Mouse (Mus musculus) left cerebral cortex, postnatal 36 days (tissue): ENCODE measurements around the gene Ramp1. TPM values are rescaled to one million over a fixed set of nuclear protein-coding genes. Genes with fewer than 3 reads are reported as not detected.

ENCODE experiments used
- DNase-seq, 2 experiments: peaks; one replicate each; pipeline ENCODE4 v3.0.0; 2021 to 2022; ENCODE audit warnings: low spot score in 2 of 2, mixed read lengths in 1 of 2
- intact Hi-C: fragments of 180-260 bp; cut with DNase I; formaldehyde crosslinking; loops from one replicate; pipeline ENCODE4 v1.15.1; 2025
- total RNA-seq, 2 experiments: library from RNA; stranded (reverse); gene quantifications; 2 replicates each; pipeline ENCODE4 v1.2.3; 2021

The Ramp1 gene
- total RNA-seq, 2 experiments from 2014 or later = 52.8 to 56.4 TPM

GRCm38 (mm10) chr1:91192184-91192583 lies 12.6 kb downstream of the Ramp1 start:
- intact Hi-C loops = no loop called here
- no peak for DNase-seq

- no peak for DNase-seq
- intact Hi-C loops = no loop called here
Observed at GRCm38 (mm10) chr1:91193242-91193641, 13.6 kb downstream of the Ramp1 start.

GRCm38 (mm10) chr1:91193680-91194079 lies 14.1 kb downstream of the Ramp1 start:
- intact Hi-C loops = no loop called here
- no peak for DNase-seq

DNA sequence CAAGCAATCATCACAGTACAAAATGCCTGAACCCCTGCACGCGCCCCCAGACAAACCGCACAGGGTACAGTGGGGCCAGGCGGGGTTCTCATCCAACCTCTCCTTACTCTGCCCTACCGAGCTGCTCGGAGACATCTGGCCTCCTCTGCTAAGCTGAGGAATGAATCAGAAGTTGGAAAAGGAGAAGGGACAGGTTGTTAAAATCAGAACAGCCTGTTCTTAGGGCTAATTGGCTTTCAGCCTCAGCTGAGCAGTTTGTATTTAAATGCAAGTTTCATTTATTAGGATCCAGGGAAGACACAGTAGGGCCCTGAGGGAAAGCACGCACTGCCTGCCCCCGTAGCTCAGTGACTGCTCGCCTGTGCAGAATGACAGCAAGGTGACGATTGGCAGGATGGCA lies 20.2 kb downstream of the Ramp1 start:
- DNase-seq = peak in 1 of 2 experiments; percentile 21
- intact Hi-C loops = no loop called here

GRCm38 (mm10) chr1:91201122-91201521 lies 21.5 kb downstream of the Ramp1 start:
- intact Hi-C loops = no loop called here
- DNase-seq = no peak

DNA sequence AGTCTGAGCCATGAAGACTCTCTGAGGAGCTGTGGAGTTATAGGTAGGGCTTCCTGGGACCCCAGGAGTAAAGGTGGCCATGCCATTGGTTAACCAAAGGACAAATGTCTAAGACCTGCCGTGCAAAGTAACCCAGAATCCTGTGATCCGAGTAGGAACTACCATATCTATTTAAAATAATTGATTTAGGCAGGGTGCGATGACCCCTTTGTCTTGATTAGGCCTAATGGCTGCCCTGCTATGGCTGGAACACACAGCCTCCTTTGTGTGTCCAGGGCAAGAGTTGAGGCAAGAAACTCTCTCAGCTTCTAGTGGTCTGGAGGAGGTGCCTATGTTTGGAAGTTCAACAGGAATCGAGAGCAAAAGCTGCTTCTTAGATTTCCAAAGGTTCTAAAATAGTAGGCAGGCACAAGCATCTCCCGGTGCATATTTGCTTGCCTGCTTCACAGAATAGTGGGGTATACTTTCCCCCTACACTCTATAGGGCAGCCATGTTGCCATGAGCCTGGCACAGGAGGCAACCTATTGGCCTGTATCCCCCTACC lies 24.7 kb downstream of the Ramp1 start:
- intact Hi-C loops = no loop called here
- no peak for DNase-seq

DNA sequence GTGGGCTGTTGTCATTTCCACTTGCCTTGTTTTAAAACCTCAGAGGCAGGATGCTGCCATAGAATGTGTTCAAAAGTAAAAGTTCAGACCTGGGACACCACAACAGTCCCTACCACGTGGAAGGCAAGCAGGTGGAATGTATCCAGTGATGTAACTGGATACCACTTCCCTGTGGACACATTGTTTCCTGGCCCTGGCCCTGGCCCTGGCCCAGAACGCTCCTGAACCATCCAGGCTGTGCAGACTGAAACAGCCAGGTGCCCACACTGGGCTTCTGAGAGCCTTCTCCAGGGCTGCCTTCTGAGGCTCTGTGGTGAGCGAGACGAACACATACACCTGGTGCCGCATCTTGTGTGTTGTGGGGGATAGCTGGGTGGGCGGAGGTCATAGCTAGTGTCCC lies 26.0 kb downstream of the Ramp1 start:
- intact Hi-C loops = no loop called here

DNA sequence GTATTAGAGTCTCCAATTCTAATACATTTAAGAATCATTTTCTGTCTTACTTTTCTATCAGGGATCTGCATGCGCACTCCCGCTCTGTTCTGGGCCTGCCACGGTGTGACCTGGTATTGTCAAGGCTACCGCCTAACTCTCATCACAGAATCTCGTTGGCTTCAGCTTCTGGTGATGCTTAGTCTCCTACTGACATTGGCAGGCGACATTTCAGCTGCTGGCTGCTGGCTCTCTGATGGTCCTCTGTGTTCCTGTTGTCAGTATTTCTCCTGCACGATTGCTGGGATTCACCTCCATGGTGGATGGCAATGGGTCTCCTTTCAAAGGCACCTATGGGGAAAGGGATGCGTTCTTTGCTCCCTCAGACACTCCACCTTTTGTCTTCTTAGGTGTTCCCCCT lies 26.7 kb downstream of the Ramp1 start:
- DNase-seq = no peak
- intact Hi-C loops = no loop called here

More for the DNA sequence above, 26.0 kb downstream of the Ramp1 start:
- DNase-seq = no peak

DNA sequence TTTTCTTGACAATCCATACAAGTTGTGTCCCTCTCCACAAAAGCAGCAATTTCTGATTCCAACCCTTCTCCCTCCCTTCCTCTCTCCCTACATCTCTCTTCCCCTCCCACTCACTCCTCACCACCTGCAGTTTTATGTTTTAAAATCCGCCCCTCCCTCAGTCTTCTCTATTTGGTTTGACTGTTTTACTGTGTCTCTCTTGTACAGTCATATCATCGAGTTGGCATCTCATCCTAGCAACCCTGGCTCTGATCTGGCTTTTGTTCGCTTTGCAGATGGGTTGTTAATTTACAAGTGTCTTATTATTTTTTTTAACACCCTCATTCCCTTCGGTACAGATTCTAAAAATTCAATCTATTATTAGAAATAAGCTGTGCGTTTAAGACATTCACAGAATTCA lies 27.3 kb downstream of the Ramp1 start:
- intact Hi-C loops = no loop called here
- no peak for DNase-seq

- intact Hi-C loops = no loop called here
- no peak for DNase-seq
Observed at GRCm38 (mm10) chr1:91207334-91208074, 27.9 kb downstream of the Ramp1 start.

DNA sequence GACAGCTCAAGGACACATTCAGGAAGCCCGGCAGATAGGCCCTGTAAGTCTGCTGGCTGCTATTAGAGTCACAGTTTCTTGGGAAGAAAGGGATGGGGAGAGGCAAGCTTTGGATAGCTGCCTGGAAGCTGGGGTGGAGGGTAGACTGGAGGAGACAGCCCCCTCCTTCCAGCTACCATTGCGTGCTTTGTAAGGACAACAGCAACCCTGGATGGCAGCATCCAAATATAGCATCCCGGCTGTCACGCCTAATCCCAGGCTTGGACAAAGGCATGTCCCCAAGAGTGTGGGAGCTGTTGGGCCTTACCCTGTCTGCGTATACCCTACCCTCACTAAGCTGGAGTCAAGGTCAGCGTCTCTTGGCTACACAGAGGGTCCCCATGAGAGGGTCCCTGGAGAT lies 29.7 kb downstream of the Ramp1 start:
- peak; percentile 70 to 72 for DNase-seq
- intact Hi-C loops = no loop called here

DNA sequence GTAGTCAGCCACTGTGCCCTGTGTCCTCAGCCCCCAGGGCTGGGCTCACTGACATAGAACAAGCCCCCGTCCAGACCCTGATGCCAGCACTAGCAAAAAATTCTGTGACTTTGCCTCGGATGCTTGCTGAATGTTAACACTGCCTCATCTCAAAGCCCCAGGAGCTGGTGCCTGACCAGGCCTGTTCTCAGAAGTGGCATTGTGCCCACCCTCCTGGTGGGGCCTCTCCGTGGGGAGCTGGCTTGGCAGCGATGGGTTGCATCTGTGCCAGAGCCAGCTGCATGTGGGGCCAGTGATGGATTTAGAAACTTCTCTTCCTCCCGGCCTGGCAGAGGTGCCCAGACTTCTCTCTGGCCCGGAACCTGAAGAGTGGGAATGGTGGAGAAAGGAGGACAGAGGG lies 30.2 kb downstream of the Ramp1 start:
- peak; percentile 87 to 89 for DNase-seq
- intact Hi-C loops = loop anchor here (10.0 kb wide), 1 partner anchor 235 kb away; no protein-coding TSS in a partner anchor

- intact Hi-C loops = loop anchor here (1.0 to 10.0 kb wide), 2 partner anchors 31 to 236 kb away; no protein-coding TSS in a partner anchor
- DNase-seq = peak in 1 of 2 experiments; percentile 73
Observed at GRCm38 (mm10) chr1:91211099-91211498, 31.5 kb downstream of the Ramp1 start.

GRCm38 (mm10) chr1:91211591-91212008 lies 32.0 kb downstream of the Ramp1 start:
- intact Hi-C loops = loop anchor here (1.0 to 10.0 kb wide), 2 partner anchors 31 to 237 kb away; no protein-coding TSS in a partner anchor
- peak in 1 of 2 experiments; percentile 2 for DNase-seq

DNA sequence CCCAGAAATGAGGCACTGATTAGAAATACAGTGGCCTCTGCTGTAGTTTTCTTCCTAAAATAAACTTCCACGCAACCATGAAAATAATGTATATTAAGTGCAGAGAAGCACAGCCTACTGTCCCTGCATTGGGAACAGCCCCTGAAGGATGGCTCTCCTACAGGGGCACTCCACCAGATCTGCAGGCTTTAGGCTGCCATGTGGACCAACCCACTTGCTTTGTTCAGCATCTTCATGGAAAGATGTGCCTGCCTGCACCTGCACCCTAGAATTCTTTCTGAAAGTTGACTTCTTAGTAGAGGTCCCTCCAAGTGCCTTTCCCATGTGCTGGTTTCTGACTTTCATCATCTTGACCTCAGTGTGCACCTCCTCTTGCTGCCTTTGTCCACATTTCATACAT lies 35.6 kb downstream of the Ramp1 start:
- intact Hi-C loops = loop anchor here (10.0 kb wide), 1 partner anchor 240 kb away; no protein-coding TSS in a partner anchor
- no peak for DNase-seq

DNA sequence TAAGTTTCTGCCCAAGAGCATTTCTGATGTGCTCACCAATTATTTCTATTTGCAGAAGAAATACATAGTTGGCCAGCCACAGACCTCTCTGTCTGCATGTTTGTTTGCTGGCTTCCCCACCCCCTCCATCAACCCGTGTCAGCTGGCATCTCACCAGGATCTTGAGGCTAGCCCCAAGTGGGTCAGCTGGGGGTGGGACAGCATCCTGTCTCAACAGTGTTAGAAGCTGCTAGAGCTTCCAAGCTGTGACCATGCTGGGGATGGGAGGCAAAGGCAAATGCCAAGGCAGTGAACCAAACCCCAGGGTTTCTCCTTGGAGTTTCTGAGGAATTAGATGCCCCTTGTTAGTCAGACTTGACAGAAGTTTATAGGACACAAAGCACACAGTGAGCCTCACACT lies 36.4 kb downstream of the Ramp1 start:
- no peak for DNase-seq
- intact Hi-C loops = loop anchor here (10.0 kb wide), 1 partner anchor 241 kb away; no protein-coding TSS in a partner anchor

DNA sequence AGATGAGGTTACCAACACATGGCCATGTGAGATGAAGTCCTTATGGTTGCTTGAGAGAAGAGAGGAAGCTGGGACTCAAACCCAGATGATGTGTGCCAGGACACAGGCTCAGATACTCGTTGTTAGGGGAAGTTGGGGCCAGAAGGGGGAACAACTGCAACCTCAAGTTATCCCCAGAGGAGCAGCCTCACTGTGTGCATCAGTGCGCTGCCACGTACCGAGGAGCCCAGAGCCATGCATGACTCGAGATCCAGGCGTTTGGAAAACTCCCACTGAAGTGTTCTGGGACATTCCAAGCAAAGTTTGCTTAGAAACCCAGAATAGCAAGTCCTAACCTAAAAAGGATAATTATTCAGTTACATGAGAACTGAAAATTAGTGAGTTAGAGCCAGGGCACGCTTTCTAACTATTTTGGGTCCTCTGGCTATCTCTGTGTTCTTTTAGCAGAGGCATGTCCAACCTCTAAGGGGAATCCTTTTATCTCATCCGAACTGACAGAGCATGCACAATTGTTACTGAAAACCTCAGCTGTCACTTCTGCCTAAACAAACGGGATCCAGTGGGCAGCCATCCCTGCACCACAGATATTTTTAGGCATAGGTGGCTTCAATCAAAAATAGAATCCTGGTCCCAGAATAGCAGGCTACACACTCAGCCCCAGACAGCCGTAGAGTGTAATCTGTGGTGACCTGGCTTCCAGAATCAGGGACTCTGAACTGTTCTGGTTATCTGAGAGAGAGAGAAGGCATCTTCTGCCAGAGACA lies 37.1 kb downstream of the Ramp1 start:
- no peak for DNase-seq
- intact Hi-C loops = loop anchor here (10.0 kb wide), 1 partner anchor 242 kb away; no protein-coding TSS in a partner anchor

GRCm38 (mm10) chr1:91219641-91220321 lies 40.2 kb downstream of the Ramp1 start:
- no peak for DNase-seq
- intact Hi-C loops = loop anchor here (10.0 kb wide), 1 partner anchor 245 kb away; no protein-coding TSS in a partner anchor

- DNase-seq = no peak
Observed at GRCm38 (mm10) chr1:91220322-91220672, 40.7 kb downstream of the Ramp1 start.

GRCm38 (mm10) chr1:91226562-91226961 lies 46.9 kb downstream of the Ramp1 start:
- intact Hi-C loops = no loop called here
- DNase-seq = no peak

More at GRCm38 (mm10) chr1:91220322-91220672, 40.7 kb downstream of the Ramp1 start:
- intact Hi-C loops = no loop called here
